Mouse (Mus musculus) liver, embryonic 15.5 days (tissue): ENCODE data around the gene Olfr763. TPM values are rescaled to one million over a fixed set of nuclear protein-coding genes. Genes with fewer than 3 reads are reported as not detected.
"Not testable (repeated sequence)": the region's sequence is repeated elsewhere in the genome, so short reads cannot be mapped to it uniquely, and the experiment has no call there.

Experiments
- ATAC-seq: fragments of 200-750 bp; cut with Nextera tagmentation; 2 replicates; pipeline ENCODE4 v1.8.0; 2017; ENCODE audit warnings: moderate number of reproducible peaks, mild to moderate bottlenecking, moderate library complexity; ENCODE audit not compliant: insufficient read depth
- H3K27ac ChIP-seq: fragments of 300-500 bp; sonication (generic); replicated peaks from 2 replicates; pipeline ENCODE4 v1.5.1; 2015; ENCODE audit warnings: mild to moderate bottlenecking, inconsistent platforms
- H3K27me3 ChIP-seq: fragments of 300-500 bp; sonication (generic); 2 replicates; pipeline ENCODE4 v1.6.1; 2015; ENCODE audit warnings: mild to moderate bottlenecking, inconsistent platforms
- H3K36me3 ChIP-seq: fragments of 300-500 bp; sonication (generic); replicated peaks from 2 replicates; pipeline ENCODE4 v1.6.1; 2015; ENCODE audit warnings: moderate library complexity, mild to moderate bottlenecking, inconsistent platforms
- H3K4me1 ChIP-seq: fragments of 300-500 bp; sonication (generic); replicated peaks from 2 replicates; pipeline ENCODE4 v1.6.1; 2015; ENCODE audit warnings: inconsistent platforms
- H3K4me2 ChIP-seq: fragments of 300-500 bp; sonication (generic); 2 replicates; pipeline ENCODE4 v1.6.1; 2015; ENCODE audit warnings: moderate library complexity, mild to moderate bottlenecking, inconsistent platforms
- H3K4me3 ChIP-seq: fragments of 300-500 bp; sonication (generic); replicated peaks from 2 replicates; pipeline ENCODE4 v1.5.1; 2015; ENCODE audit warnings: mild to moderate bottlenecking, inconsistent platforms
- H3K9ac ChIP-seq: fragments of 300-500 bp; sonication (generic); 2 replicates; pipeline ENCODE4 v1.6.1; 2015; ENCODE audit warnings: moderate library complexity, mild to moderate bottlenecking, inconsistent platforms
- H3K9me3 ChIP-seq: fragments of 300-500 bp; sonication (generic); replicated peaks from 2 replicates; pipeline ENCODE4 v1.6.1; 2016; ENCODE audit warnings: inconsistent platforms
- WGBS: fragments of 180-500 bp; shearing (Covaris S2); methylation state at CpG from one replicate; pipeline ENCODE4 v1.1.7; 2015; ENCODE audit warnings: mixed read lengths; ENCODE audit not compliant: insufficient replicate concordance; 5-methylcytosine and 5-hydroxymethylcytosine counted together
- polyA plus RNA-seq: library from polyadenylated mRNA; unstranded; fragments of >200 nt; fragmentation: Nextera tagmentation; extraction: Ambion mirVana; gene quantifications from 2 replicates; pipeline ENCODE4 v1.2.1, GENCODE M21; 2015

Gene Olfr763
- polyA plus RNA-seq, 1 experiment from 2014 or later: not detected

DNA sequence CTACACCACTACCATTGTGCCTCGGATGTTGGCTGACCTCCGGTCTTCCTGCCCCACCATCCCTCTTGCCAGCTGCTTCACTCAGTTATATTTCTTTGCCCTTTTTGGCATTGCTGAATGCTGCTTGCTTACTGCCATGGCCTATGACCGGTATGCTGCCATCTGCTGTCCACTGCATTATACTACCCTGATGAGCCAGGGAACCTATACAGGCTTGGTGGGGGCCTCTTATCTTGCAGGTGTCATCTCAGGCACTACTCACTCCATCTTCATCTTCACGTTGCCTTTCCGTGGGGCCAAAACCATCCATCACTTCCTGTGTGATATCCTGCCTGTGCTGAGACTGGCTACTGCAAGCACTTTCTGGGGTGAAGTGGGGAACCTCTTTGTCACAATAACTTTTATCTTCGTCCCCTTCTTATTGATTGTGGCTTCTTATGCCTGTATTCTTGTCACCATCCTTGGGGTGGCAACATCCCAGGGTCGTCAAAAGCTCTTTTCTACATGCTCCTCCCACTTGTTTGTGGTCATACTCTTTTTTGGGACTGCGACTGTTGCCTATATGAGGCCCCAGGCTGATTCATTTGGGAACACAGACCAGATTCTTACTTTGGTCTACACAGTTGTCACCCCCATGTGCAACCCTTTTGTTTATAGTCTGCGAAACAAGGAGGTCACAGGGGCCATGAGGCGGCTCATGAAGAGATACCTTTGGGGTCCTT lies 20.3 kb upstream of the Olfr763 start:
- H3K4me3 ChIP-seq, H3K4me2 ChIP-seq, H3K4me1 ChIP-seq, H3K9ac ChIP-seq, ATAC-seq, H3K9me3 ChIP-seq, H3K36me3 ChIP-seq, H3K27me3 ChIP-seq, H3K27ac ChIP-seq: not testable (repeated sequence)
- 38% methylated on average over 7 of the region's 10 CpGs for WGBS

- H3K4me3 ChIP-seq: no peak overlapping the region
- H3K4me1 ChIP-seq: no peaks in the 10 kb centered on the region
- no peak for ATAC-seq
- H3K27me3 ChIP-seq: no peaks in the 10 kb centered on the region; the same call in 1 of the 2 replicates
- H3K9ac ChIP-seq: no peak overlapping the region
- no peaks in the 10 kb centered on the region for H3K36me3 ChIP-seq
- H3K9me3 ChIP-seq: no peaks in the 10 kb centered on the region
- no peak overlapping the region for H3K27ac ChIP-seq
- no peak overlapping the region for H3K4me2 ChIP-seq
These were observed 19.6 kb upstream of the Olfr763 start for GRCm38 (mm10) chr10:128990994-128991393.

DNA sequence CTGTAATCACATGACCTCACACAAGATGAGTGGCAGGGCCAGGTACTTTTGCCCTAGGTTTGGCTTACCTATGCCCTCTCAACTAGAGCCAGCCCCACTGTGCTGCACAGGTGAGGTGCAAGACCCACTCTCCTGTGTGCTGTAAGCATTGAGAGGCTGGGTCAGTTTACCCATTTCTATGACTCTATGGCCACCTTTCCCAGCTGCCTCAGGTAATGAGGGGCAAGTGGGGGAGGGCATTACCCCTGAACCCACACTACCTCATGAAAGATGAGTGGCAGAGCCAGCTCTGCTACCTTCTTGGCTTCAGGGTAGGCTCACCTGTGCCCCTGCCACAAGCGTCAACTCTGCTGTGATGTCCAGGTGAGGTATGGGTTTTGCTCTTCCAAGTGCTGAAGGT lies 14.8 kb upstream of the Olfr763 start:
- no peak for ATAC-seq
- 61% methylated on average over 1 of the region's 1 CpGs for WGBS
- Histone ChIP-seq H3K36me3 (no peaks in the 10 kb centered on the region), H3K27me3 (no peaks in the 10 kb centered on the region), H3K4me1 (no peaks in the 10 kb centered on the region), H3K27ac (no peak overlapping the region), H3K9me3 (no peaks in the 10 kb centered on the region), H3K9ac (no peak overlapping the region), H3K4me3 (no peak overlapping the region), H3K4me2 (no peak overlapping the region)

GRCm38 (mm10) chr10:128996523-128997040 lies 14.0 kb upstream of the Olfr763 start:
- no peak overlapping the region for H3K4me2 ChIP-seq
- H3K4me1 ChIP-seq: no peaks in the 10 kb centered on the region
- no peak; the same call in 1 of the 2 replicates for ATAC-seq
- H3K9ac ChIP-seq: no peak overlapping the region
- H3K36me3 ChIP-seq: no peaks in the 10 kb centered on the region
- WGBS: 45% methylated on average over 4 of the region's 4 CpGs
- H3K27ac ChIP-seq: no peak overlapping the region
- no peaks in the 10 kb centered on the region for H3K27me3 ChIP-seq
- no peaks in the 10 kb centered on the region for H3K9me3 ChIP-seq
- H3K4me3 ChIP-seq: no peak overlapping the region

GRCm38 (mm10) chr10:129004032-129004920 lies 6.3 kb upstream of the Olfr763 start:
- Histone ChIP-seq H3K27ac (no peak overlapping the region), H3K36me3 (no peaks in the 10 kb centered on the region), H3K27me3 (no peaks in the 10 kb centered on the region), H3K9me3 (no peaks in the 10 kb centered on the region), H3K4me2 (no peak overlapping the region), H3K9ac (no peak overlapping the region), H3K4me1 (no peaks in the 10 kb centered on the region), H3K4me3 (no peak overlapping the region)
- ATAC-seq: no peak
- 64% methylated on average over 14 of the region's 14 CpGs for WGBS

- not testable (repeated sequence) for ATAC-seq
These were observed 920 bp downstream of the Olfr763 start for GRCm38 (mm10) chr10:129011511-129011910.

DNA sequence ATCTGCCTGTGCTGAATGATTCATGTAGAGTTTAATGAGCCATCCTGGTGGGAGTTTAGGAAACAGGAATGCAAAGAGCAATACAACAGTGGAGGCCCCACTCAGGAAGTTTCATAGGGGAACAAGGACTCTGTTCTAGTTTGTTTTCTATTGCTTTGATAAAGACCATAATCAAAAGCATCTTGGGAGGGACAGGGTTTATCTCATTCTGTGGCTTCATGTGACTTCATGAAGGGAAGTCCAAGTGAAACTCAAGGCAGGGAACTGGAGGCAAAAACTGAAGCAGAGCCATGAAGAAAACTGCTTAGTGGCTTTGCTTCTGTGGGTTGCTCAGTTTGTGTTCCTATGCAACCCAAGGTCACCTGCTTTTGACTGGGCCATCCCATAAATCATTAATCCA lies 3.9 kb downstream of the Olfr763 start:
- Histone ChIP-seq H3K4me3 (no peak overlapping the region), H3K9me3 (no peaks in the 10 kb centered on the region), H3K4me2 (no peak overlapping the region), H3K27ac (no peak overlapping the region), H3K4me1 (no peaks in the 10 kb centered on the region), H3K9ac (no peak overlapping the region), H3K27me3 (no peaks in the 10 kb centered on the region), H3K36me3 (no peaks in the 10 kb centered on the region)
- ATAC-seq: no peak

More at GRCm38 (mm10) chr10:129011511-129011910, 920 bp downstream of the Olfr763 start:
- H3K4me2 ChIP-seq, H3K9ac ChIP-seq, H3K36me3 ChIP-seq, H3K27me3 ChIP-seq, H3K4me3 ChIP-seq, H3K9me3 ChIP-seq, H3K27ac ChIP-seq, H3K4me1 ChIP-seq: not testable (repeated sequence)
- WGBS: 49% methylated on average over 2 of the region's 5 CpGs

GRCm38 (mm10) chr10:129023319-129023718 lies 12.7 kb downstream of the Olfr763 start:
- no peak overlapping the region for H3K4me2 ChIP-seq
- H3K27me3 ChIP-seq: no peaks in the 10 kb centered on the region
- no peak overlapping the region for H3K9ac ChIP-seq
- ATAC-seq: no peak
- H3K27ac ChIP-seq: no peak overlapping the region
- no peak overlapping the region for H3K4me3 ChIP-seq
- no peaks in the 10 kb centered on the region for H3K36me3 ChIP-seq
- H3K4me1 ChIP-seq: no peaks in the 10 kb centered on the region
- H3K9me3 ChIP-seq: no peaks in the 10 kb centered on the region

DNA sequence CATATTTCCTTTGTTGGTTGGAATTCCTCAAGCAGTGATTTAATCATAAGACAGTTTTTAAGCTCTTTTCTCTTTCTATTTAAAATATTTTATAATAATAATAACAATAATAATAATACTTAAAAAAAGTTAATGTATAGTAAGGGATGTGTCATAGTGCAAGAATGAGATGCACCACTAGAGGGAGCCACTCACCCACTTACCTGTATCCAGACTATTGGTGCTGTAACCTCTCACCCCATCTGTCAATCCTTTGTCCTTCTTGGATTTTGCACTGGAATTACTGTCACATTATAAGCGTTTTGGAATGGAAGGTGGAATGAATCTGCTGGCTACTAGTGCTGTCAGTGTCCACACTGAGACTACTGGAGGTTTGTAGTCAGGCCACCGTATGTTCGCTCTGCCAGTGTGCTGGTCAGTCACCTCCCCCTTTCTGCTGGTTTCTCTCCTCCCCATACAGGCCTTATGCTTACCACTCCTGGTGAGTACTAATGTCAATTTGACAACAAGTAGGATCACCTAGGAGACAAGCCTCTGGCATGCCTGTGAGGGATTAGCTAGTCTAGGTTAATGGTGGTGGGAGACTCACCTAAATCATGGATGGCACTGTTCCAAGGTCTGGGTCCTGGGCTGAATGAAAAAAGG lies 15.5 kb downstream of the Olfr763 start:
- Histone ChIP-seq H3K27ac (no peak overlapping the region), H3K36me3 (no peaks in the 10 kb centered on the region), H3K4me2 (no peak overlapping the region), H3K9ac (no peak overlapping the region), H3K9me3 (no peaks in the 10 kb centered on the region), H3K27me3 (no peaks in the 10 kb centered on the region), H3K4me1 (no peaks in the 10 kb centered on the region), H3K4me3 (no peak overlapping the region)
- ATAC-seq: no peak
- 55% methylated on average over 3 of the region's 3 CpGs for WGBS

DNA sequence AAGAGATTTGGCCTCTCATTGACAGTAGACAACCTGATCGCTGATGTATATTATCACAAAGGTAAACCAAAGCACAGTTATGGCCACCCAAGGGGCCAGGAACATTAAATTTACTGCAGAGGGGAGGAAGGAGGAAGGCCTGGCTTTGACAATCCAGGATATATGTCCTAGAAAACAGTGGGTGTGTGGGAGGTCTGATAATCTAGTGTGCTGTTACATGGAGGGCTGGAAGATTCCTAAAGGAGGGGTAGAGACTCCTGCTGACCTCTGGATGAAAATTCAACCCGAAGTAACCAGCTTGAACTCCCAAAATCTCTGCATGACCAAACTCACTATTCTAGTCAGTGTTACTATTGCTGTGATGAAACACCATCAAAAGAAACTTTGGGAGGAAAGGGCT lies 17.8 kb downstream of the Olfr763 start:
- no peaks in the 10 kb centered on the region for H3K36me3 ChIP-seq

GRCm38 (mm10) chr10:129039796-129040195 lies 29.2 kb downstream of the Olfr763 start, which contains the start of gene Olfr764-ps1:
TSS of gene Olfr764-ps1 (minus strand) at chr10:129039896.
- Histone ChIP-seq H3K4me3 (no peak within 1 kb of the TSS), H3K27ac (no peak within 1 kb of the TSS), H3K9ac (no peak within 1 kb of the TSS), H3K9me3 (no peaks in the 10 kb centered on the region), H3K4me1 (no peaks in the 10 kb centered on the region), H3K4me2 (no peak within 1 kb of the TSS), H3K36me3 (no peaks in the 10 kb centered on the region), H3K27me3 (no peaks in the 10 kb centered on the region)
- no peak for ATAC-seq
- WGBS: 41% methylated on average over 3 of the region's 3 CpGs

More for the DNA sequence above, 17.8 kb downstream of the Olfr763 start:
- H3K27me3 ChIP-seq: no peaks in the 10 kb centered on the region
- WGBS: 48% methylated on average over 2 of the region's 2 CpGs
- H3K4me1 ChIP-seq: no peaks in the 10 kb centered on the region
- no peak overlapping the region for H3K27ac ChIP-seq
- no peak overlapping the region for H3K4me2 ChIP-seq
- H3K9me3 ChIP-seq: no peaks in the 10 kb centered on the region
- H3K4me3 ChIP-seq: no peak overlapping the region
- H3K9ac ChIP-seq: no peak overlapping the region
- no peak for ATAC-seq
